Mouse (Mus musculus): ENCODE data around the gene Cdt1.

- TF ChIP-seq GATA1 (IDR thresholded peaks at IDR 0.05; ENCODE audit: borderline replicate concordance, low read length) (no peak), CTCF (IDR thresholded peaks at IDR 0.05; ENCODE audit: low read depth, low read length) (no peak), TAL1 (conservative IDR thresholded peaks at IDR 0.05; ENCODE audit: low read depth, low read length) (no peak), POLR2AphosphoS5 (IDR thresholded peaks at IDR 0.05; ENCODE audit: insufficient replicate concordance, low read depth, low read length) (no peak)
Measured at GRCm38 (mm10) chr8:122529159-122529558, 38.7 kb upstream of the Cdt1 start.

All from G1E (cell line).